Mouse (Mus musculus) ES-E14 (cell line): ENCODE measurements around the gene Nacad.

ENCODE experiments used
- CHD2 ChIP-seq: IDR thresholded peaks from 2 replicates; pipeline ENCODE4 v1.6.1; 2014; ENCODE audit warnings: mild to moderate bottlenecking, low read depth, low read length, inconsistent platforms
- HCFC1 ChIP-seq: IDR thresholded peaks from 2 replicates; pipeline ENCODE4 v1.6.1; 2012; ENCODE audit warnings: low read length, inconsistent platforms, borderline replicate concordance; ENCODE audit not compliant: insufficient read depth
- MAFK ChIP-seq: IDR thresholded peaks from 2 replicates; pipeline ENCODE4 v1.6.1; 2014; ENCODE audit warnings: mild to moderate bottlenecking, low read depth, low read length, inconsistent platforms; ENCODE audit not compliant: insufficient read depth
- ZC3H11A ChIP-seq: IDR thresholded peaks from 2 replicates; pipeline ENCODE4 v1.6.1; 2012; ENCODE audit warnings: low read depth, mild to moderate bottlenecking, inconsistent platforms, low read length, borderline replicate concordance
- ZNF384 ChIP-seq: IDR thresholded peaks from 2 replicates; pipeline ENCODE4 v1.6.1; 2012; ENCODE audit warnings: low read depth, low read length, inconsistent platforms

- no peak for TF ChIP-seq ZC3H11A
- no peak for TF ChIP-seq ZNF384
- TF ChIP-seq HCFC1, result no peak
- no peak for TF ChIP-seq MAFK
- no peak for TF ChIP-seq CHD2
These were observed 16.0 kb downstream of the Nacad start for GRCm38 (mm10) chr11:6589838-6590237.
